Mouse (Mus musculus) heart, embryonic 12.5 days (tissue): ENCODE data around the gene Birc2. TPM values are rescaled to one million over a fixed set of nuclear protein-coding genes. Genes with fewer than 3 reads are reported as not detected.

Source experiments
- ATAC-seq: fragments of 200-750 bp; cut with Nextera tagmentation; 2 replicates; pipeline ENCODE4 v1.8.0; 2017; ENCODE audit warnings: moderate TSS enrichment, moderate library complexity; ENCODE audit not compliant: insufficient number of reproducible peaks, low FRiP score
- H3K27ac ChIP-seq: fragments of 300-500 bp; sonication (generic); 2 replicates; pipeline ENCODE4 v1.5.1; 2016; ENCODE audit warnings: mild to moderate bottlenecking, moderate library complexity; ENCODE audit not compliant: poor library complexity, severe bottlenecking
- H3K27me3 ChIP-seq: fragments of 300-500 bp; sonication (generic); replicated peaks from 2 replicates; pipeline ENCODE4 v1.6.1; 2016; ENCODE audit warnings: mild to moderate bottlenecking, moderate library complexity
- H3K36me3 ChIP-seq: fragments of 300-500 bp; sonication (generic); 2 replicates; pipeline ENCODE4 v1.6.1; 2016; ENCODE audit warnings: mild to moderate bottlenecking, moderate library complexity
- H3K4me1 ChIP-seq: fragments of 300-500 bp; sonication (generic); replicated peaks from 2 replicates; pipeline ENCODE4 v1.6.1; 2016; ENCODE audit warnings: mild to moderate bottlenecking
- H3K4me2 ChIP-seq: fragments of 300-500 bp; sonication (generic); 2 replicates; pipeline ENCODE4 v1.6.1; 2016; ENCODE audit warnings: mild to moderate bottlenecking, moderate library complexity
- H3K4me3 ChIP-seq: fragments of 300-500 bp; sonication (generic); 2 replicates; pipeline ENCODE4 v1.5.1; 2016; ENCODE audit warnings: mild to moderate bottlenecking
- H3K9ac ChIP-seq: fragments of 300-500 bp; sonication (generic); 2 replicates; pipeline ENCODE4 v1.6.1; 2016; ENCODE audit warnings: mild to moderate bottlenecking, moderate library complexity
- H3K9me3 ChIP-seq: fragments of 300-500 bp; sonication (generic); replicated peaks from 2 replicates; pipeline ENCODE4 v1.6.1; 2016; ENCODE audit warnings: mild to moderate bottlenecking, moderate library complexity
- WGBS: fragments of 180-500 bp; shearing (Covaris S2); methylation state at CpG from one replicate; pipeline ENCODE4 v1.1.7; 2016; 5-methylcytosine and 5-hydroxymethylcytosine counted together
- polyA plus RNA-seq: library from polyadenylated mRNA; unstranded; fragments of >200 nt; fragmentation: Nextera tagmentation; extraction: Ambion mirVana; gene quantifications from 2 replicates; pipeline ENCODE4 v1.2.1, GENCODE M21; 2016

Gene Birc2
- polyA plus RNA-seq, 1 experiment from 2014 or later: 26.0 TPM

GRCm38 (mm10) chr9:7784615-7785012, 52.2 kb downstream of the Birc2 start:
- 48% methylated on average over 1 of the region's 1 CpGs for WGBS
- H3K27me3 ChIP-seq: no peaks in the 10 kb centered on the region
- H3K4me2 ChIP-seq: no peak overlapping the region
- H3K4me1 ChIP-seq: peaks cover 16% of the 10 kb centered on the region; the same call in 1 of the 2 replicates
- no peak overlapping the region for H3K4me3 ChIP-seq
- H3K27ac ChIP-seq: no peak overlapping the region
- no peak for ATAC-seq
- H3K9ac ChIP-seq: no peak overlapping the region
- peaks cover 31% of the 10 kb centered on the region for H3K36me3 ChIP-seq
- H3K9me3 ChIP-seq: no peaks in the 10 kb centered on the region

GRCm38 (mm10) chr9:7783823-7784614, 52.8 kb downstream of the Birc2 start:
- no peak overlapping the region for H3K27ac ChIP-seq
- peaks cover 37% of the 10 kb centered on the region for H3K36me3 ChIP-seq
- 76% methylated on average over 15 of the region's 15 CpGs for WGBS

GRCm38 (mm10) chr9:7780250-7781150, 56.4 kb downstream of the Birc2 start:
- Histone ChIP-seq H3K9me3 (no peaks in the 10 kb centered on the region), H3K27ac (no peak overlapping the region), H3K27me3 (no peaks in the 10 kb centered on the region), H3K4me3 (no peak overlapping the region), H3K36me3 (peaks cover 55% of the 10 kb centered on the region), H3K9ac (no peak overlapping the region), H3K4me1 (0 out of 2 replicates have a peak, but pooled peaks cover 11% of the 10 kb centered on the region), H3K4me2 (no peak overlapping the region)
- ATAC-seq: no peak
- WGBS: 80% methylated on average over 8 of the region's 8 CpGs

More at GRCm38 (mm10) chr9:7783823-7784614, 52.8 kb downstream of the Birc2 start:
- no peaks in the 10 kb centered on the region for H3K9me3 ChIP-seq
- no peak overlapping the region for H3K4me2 ChIP-seq
- H3K4me3 ChIP-seq: no peak overlapping the region
- H3K9ac ChIP-seq: no peak overlapping the region
- ATAC-seq: no peak
- peaks cover 16% of the 10 kb centered on the region; the same call in 1 of the 2 replicates for H3K4me1 ChIP-seq
- H3K27me3 ChIP-seq: no peaks in the 10 kb centered on the region

- no peak for ATAC-seq
These were observed 57.1 kb downstream of the Birc2 start for GRCm38 (mm10) chr9:7779786-7780185.

GRCm38 (mm10) chr9:7778771-7779170, 58.1 kb downstream of the Birc2 start:
- no peak overlapping the region for H3K27ac ChIP-seq
- no peak overlapping the region for H3K9ac ChIP-seq
- peaks cover 7% of the 10 kb centered on the region; the same call in 1 of the 2 replicates for H3K4me1 ChIP-seq
- H3K27me3 ChIP-seq: no peaks in the 10 kb centered on the region
- no peaks in the 10 kb centered on the region for H3K9me3 ChIP-seq
- peaks cover 54% of the 10 kb centered on the region for H3K36me3 ChIP-seq
- no peak overlapping the region for H3K4me3 ChIP-seq
- no peak overlapping the region for H3K4me2 ChIP-seq
- ATAC-seq: no peak
- 83% methylated on average over 7 of the region's 7 CpGs for WGBS

More at GRCm38 (mm10) chr9:7779786-7780185, 57.1 kb downstream of the Birc2 start:
- 0 out of 2 replicates have a peak, but pooled peaks cover 8% of the 10 kb centered on the region for H3K4me1 ChIP-seq
- no peak overlapping the region for H3K4me2 ChIP-seq
- no peak overlapping the region for H3K9ac ChIP-seq
- 81% methylated on average over 4 of the region's 4 CpGs for WGBS
- no peak overlapping the region for H3K4me3 ChIP-seq
- H3K27me3 ChIP-seq: no peaks in the 10 kb centered on the region
- no peaks in the 10 kb centered on the region for H3K9me3 ChIP-seq
- H3K27ac ChIP-seq: no peak overlapping the region
- peaks cover 49% of the 10 kb centered on the region for H3K36me3 ChIP-seq

- ATAC-seq: no peak
- H3K4me2 ChIP-seq: no peak overlapping the region
These were observed 59.2 kb downstream of the Birc2 start for GRCm38 (mm10) chr9:7777652-7778051.

DNA sequence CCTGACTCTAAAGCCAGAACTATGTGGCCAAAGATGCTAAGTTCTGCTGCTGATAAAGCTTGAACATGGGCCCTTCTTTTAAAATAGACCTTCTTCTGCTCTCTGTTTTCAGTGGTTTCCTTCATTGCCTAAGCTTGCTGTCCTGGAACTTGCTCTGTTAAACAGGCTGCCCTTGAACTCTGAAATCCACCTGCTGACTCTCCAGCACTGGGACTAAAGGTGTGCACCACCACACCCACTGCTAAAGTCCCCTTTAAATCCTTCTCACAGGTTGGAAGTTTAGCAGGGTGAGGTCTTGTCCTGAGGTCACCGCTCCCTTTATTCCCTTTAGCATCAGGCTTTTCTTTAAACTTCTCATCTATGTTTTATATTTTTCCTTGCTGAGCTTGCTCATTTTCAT, 59.9 kb downstream of the Birc2 start:
- no peaks in the 10 kb centered on the region for H3K27me3 ChIP-seq
- ATAC-seq: no peak
- no peak overlapping the region for H3K4me2 ChIP-seq
- H3K36me3 ChIP-seq: peaks cover 58% of the 10 kb centered on the region
- H3K27ac ChIP-seq: no peak overlapping the region
- no peak overlapping the region for H3K4me3 ChIP-seq
- peaks cover 15% of the 10 kb centered on the region for H3K4me1 ChIP-seq
- H3K9ac ChIP-seq: no peak overlapping the region
- no peaks in the 10 kb centered on the region for H3K9me3 ChIP-seq
- 95% methylated on average over 1 of the region's 1 CpGs for WGBS

More at GRCm38 (mm10) chr9:7777652-7778051, 59.2 kb downstream of the Birc2 start:
- peaks cover 8% of the 10 kb centered on the region; the same call in 1 of the 2 replicates for H3K4me1 ChIP-seq
- H3K27me3 ChIP-seq: no peaks in the 10 kb centered on the region
- peaks cover 58% of the 10 kb centered on the region for H3K36me3 ChIP-seq
- no peak overlapping the region for H3K27ac ChIP-seq
- no peak overlapping the region for H3K9ac ChIP-seq
- H3K9me3 ChIP-seq: no peaks in the 10 kb centered on the region
- no peak overlapping the region for H3K4me3 ChIP-seq
- 51% methylated on average over 1 of the region's 1 CpGs for WGBS

DNA sequence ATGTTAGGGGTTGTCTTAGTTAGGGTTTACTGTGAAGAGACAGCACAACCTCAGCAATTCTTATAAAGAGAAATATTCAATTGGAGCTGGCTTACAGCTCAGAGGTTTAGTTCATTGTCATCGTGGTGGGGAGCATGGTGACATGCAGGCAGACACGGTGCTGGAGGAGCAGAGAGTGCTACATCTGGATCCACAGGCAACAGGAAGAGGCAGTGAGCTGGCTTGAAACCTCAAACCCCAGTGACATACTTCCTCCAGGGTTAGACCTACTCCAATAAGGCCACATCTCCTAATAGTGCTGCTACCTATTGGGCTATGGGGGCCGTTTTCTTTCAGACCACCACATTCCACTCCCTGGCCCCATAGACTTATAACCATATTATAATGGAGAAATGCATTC, 60.9 kb downstream of the Birc2 start:
- Histone ChIP-seq H3K4me1 (peaks cover 16% of the 10 kb centered on the region), H3K36me3 (peaks cover 55% of the 10 kb centered on the region), H3K9me3 (no peaks in the 10 kb centered on the region), H3K4me2 (no peak overlapping the region), H3K9ac (no peak overlapping the region), H3K27ac (no peak overlapping the region), H3K27me3 (no peaks in the 10 kb centered on the region), H3K4me3 (no peak overlapping the region)
- ATAC-seq: no peak
- WGBS: 81% methylated on average over 3 of the region's 3 CpGs

DNA sequence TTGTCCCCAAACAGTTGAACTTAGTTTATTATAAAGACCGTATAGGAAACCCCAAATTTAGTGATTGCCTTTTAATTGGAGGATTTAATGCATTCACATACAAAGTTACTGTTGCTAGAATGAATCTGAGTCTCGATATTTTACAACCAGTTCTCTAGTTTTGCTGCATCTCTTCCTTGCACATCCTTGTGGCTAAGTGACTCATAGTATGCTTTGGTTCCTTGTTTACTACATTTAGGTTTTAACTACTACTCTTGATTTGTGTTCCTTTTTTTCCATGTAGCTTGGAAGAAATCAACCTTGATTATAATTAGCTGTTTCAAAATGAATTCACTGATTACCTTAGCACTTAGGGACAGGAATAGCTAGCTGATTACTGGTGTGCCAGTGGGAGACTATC, 61.9 kb downstream of the Birc2 start:
- no peak for ATAC-seq
- Histone ChIP-seq H3K9ac (no peak overlapping the region), H3K4me2 (no peak overlapping the region), H3K4me1 (peaks cover 23% of the 10 kb centered on the region), H3K9me3 (no peaks in the 10 kb centered on the region), H3K27me3 (no peaks in the 10 kb centered on the region), H3K4me3 (no peak overlapping the region), H3K27ac (no peak overlapping the region), H3K36me3 (peaks cover 55% of the 10 kb centered on the region)
- WGBS: 86% methylated on average over 2 of the region's 2 CpGs

DNA sequence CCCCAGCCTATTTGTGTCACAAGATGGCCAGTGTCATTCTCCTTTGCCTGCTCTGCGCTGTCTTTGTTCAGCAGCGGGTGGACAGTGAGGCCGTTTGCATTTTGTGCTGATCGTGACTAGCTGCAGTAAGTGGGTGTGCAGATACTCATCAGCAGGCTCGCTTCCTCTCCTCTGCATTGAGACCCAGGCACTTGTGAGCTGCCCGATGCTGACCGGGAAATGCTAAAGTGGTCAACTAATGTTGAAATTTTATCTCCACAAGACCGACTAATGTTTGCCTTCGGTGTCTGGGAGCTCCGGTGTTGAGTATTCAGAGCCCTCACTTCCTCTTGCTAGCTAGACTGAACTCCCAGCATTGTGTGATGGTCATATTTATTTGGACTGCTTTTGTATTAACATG, 62.3 kb downstream of the Birc2 start:
- H3K4me1 ChIP-seq: peaks cover 26% of the 10 kb centered on the region
- H3K27ac ChIP-seq: no peak overlapping the region
- no peak for ATAC-seq
- peaks cover 57% of the 10 kb centered on the region for H3K36me3 ChIP-seq
- H3K4me3 ChIP-seq: no peak overlapping the region
- H3K9ac ChIP-seq: no peak overlapping the region
- no peak overlapping the region for H3K4me2 ChIP-seq
- no peaks in the 10 kb centered on the region for H3K9me3 ChIP-seq
- 46% methylated on average over 10 of the region's 10 CpGs for WGBS
- H3K27me3 ChIP-seq: no peaks in the 10 kb centered on the region

- Histone ChIP-seq H3K27me3 (no peaks in the 10 kb centered on the region), H3K36me3 (peaks cover 55% of the 10 kb centered on the region), H3K4me1 (peaks cover 32% of the 10 kb centered on the region), H3K4me2 (no peak overlapping the region), H3K4me3 (no peak overlapping the region), H3K27ac (no peak overlapping the region), H3K9ac (no peak overlapping the region), H3K9me3 (no peaks in the 10 kb centered on the region)
- ATAC-seq: no peak
- WGBS: 90% methylated on average over 5 of the region's 5 CpGs
These were observed 63.2 kb downstream of the Birc2 start for GRCm38 (mm10) chr9:7773686-7774085.
